In the genomic region with DNA sequence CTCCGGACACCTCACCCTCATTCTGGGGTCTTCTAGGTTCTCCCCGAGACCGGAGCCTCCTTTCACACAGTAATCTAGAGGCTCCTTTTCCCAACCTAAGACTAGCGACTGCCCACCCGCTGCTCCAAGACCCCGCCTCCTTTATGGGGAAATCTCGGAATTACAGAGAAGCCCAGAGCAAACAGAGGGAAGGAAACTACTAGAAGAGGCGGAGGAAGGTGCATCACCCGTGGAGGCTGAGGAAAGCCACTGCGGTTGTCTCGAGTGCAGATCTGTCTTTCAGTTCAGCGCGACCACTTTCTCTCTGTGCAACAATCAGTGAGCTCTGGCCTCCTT, we compare ENCODE assay signal across 8 mouse cellular contexts. TPM values are rescaled to one million over a fixed set of nuclear protein-coding genes. Genes with fewer than 3 reads are reported as not detected.
DNase-seq lines count a peak whose midpoint lies in the region; ATAC-seq and TF ChIP-seq lines count a peak whose summit lies in the region.

No protein-coding gene starts in this region.

- DNase-seq in forebrain, embryonic 11.5 days (ENCODE audit: low spot score): no peak
- DNase-seq in limb, embryonic 11.5 days (ENCODE audit: low spot score): no peak
- no peak for DNase-seq in Muller cell, postnatal 12 days (ENCODE audit: inconsistent ontology term)
- no peak for DNase-seq in thymus, postnatal 25 days
- DNase-seq in adipocyte (ENCODE audit: low spot score): no peak

- TF ChIP-seq POLR2A in myocyte (IDR thresholded peaks at IDR 0.05; ENCODE audit: insufficient read length, low read depth): no peak

- ATAC-seq in megakaryocyte, adult 5-6 weeks (ENCODE audit: poor library complexity, severe bottlenecking): no peak
- no peak; the same call in 1 of the 2 replicates for ATAC-seq in forebrain, embryonic 11.5 days (replicated peaks; ENCODE audit: low FRiP score)
- ATAC-seq in limb, embryonic 11.5 days (ENCODE audit: insufficient number of reproducible peaks, low FRiP score, low TSS enrichment, low read depth): no peak

- peaks cover 11% of the 10 kb centered on the region for H3K9me3 ChIP-seq in megakaryocyte, embryonic 14.5 days
- no peaks in the 10 kb centered on the region for H3K9me3 ChIP-seq in forebrain, embryonic 11.5 days (ENCODE audit: control insufficient read depth, low read length)
- no peaks in the 10 kb centered on the region for H3K9me3 ChIP-seq in limb, embryonic 11.5 days (ENCODE audit: control insufficient read depth, low read length)

- 9% methylated on average over 13 of the region's 13 CpGs for WGBS in forebrain, embryonic 11.5 days
- WGBS in limb, embryonic 11.5 days: 8% methylated on average over 13 of the region's 13 CpGs

- H3ac ChIP-seq in myocyte (ENCODE audit: control insufficient read depth, insufficient read length): no peak overlapping the region

- H3K36me3 ChIP-seq in megakaryocyte, embryonic 14.5 days (replicated peaks; ENCODE audit: low read length): no peaks in the 10 kb centered on the region
- H3K36me3 ChIP-seq in forebrain, embryonic 11.5 days (ENCODE audit: control insufficient read depth, insufficient read depth, low read length): no peaks in the 10 kb centered on the region
- no peaks in the 10 kb centered on the region for H3K36me3 ChIP-seq in limb, embryonic 11.5 days (ENCODE audit: control insufficient read depth, insufficient read depth, low read length)
- no peaks in the 10 kb centered on the region for H3K36me3 ChIP-seq in myocyte (ENCODE audit: control insufficient read depth, insufficient read depth)

- no peak overlapping the region for H3K27ac ChIP-seq in forebrain, embryonic 11.5 days (ENCODE audit: low read depth, low read length)
- H3K27ac ChIP-seq in limb, embryonic 11.5 days (replicated peaks; ENCODE audit: low read depth, low read length): no peak overlapping the region

- H3K9ac ChIP-seq in forebrain, embryonic 11.5 days (ENCODE audit: low read length): peak overlapping the region; percentile 60
- no peak overlapping the region for H3K9ac ChIP-seq in limb, embryonic 11.5 days (ENCODE audit: low read length)

- H3K4me3 ChIP-seq in megakaryocyte, embryonic 14.5 days (replicated peaks): peak overlapping the region; percentile 90
- peak overlapping the region; percentile 66 for H3K4me3 ChIP-seq in forebrain, embryonic 11.5 days (ENCODE audit: low read depth, low read length)
- H3K4me3 ChIP-seq in limb, embryonic 11.5 days (ENCODE audit: low read depth, low read length): peak overlapping the region; percentile 67
- H3K4me3 ChIP-seq in myocyte: peak overlapping the region; percentile 18

- peaks cover 21% of the 10 kb centered on the region for H3K4me1 ChIP-seq in megakaryocyte, embryonic 14.5 days
- peaks cover 3% of the 10 kb centered on the region for H3K4me1 ChIP-seq in forebrain, embryonic 11.5 days (replicated peaks; ENCODE audit: control insufficient read depth, insufficient read depth, low read length)
- peaks cover 10% of the 10 kb centered on the region; the same call in 1 of the 2 replicates for H3K4me1 ChIP-seq in limb, embryonic 11.5 days (ENCODE audit: control insufficient read depth, insufficient read depth, low read length)

- peaks cover 76% of the 10 kb centered on the region for H3K27me3 ChIP-seq in megakaryocyte, embryonic 14.5 days (replicated peaks)
- peaks cover 7% of the 10 kb centered on the region for H3K27me3 ChIP-seq in forebrain, embryonic 11.5 days (ENCODE audit: control insufficient read depth, insufficient read depth, low read length)
- H3K27me3 ChIP-seq in limb, embryonic 11.5 days (ENCODE audit: control insufficient read depth, insufficient read depth, low read length): 0 out of 2 replicates have a peak, but pooled peaks cover 4% of the 10 kb centered on the region
- no peaks in the 10 kb centered on the region for H3K27me3 ChIP-seq in myocyte (ENCODE audit: control insufficient read depth, insufficient read depth, insufficient read length)

- no peaks in the 10 kb centered on the region for H3K79me2 ChIP-seq in myocyte (ENCODE audit: control insufficient read depth, insufficient read depth)

- peak overlapping the region; percentile 96 for H3K4me2 ChIP-seq in forebrain, embryonic 11.5 days (ENCODE audit: low read depth, low read length, severe bottlenecking)
- peak overlapping the region; percentile 94 for H3K4me2 ChIP-seq in limb, embryonic 11.5 days (ENCODE audit: low read depth, severe bottlenecking)
- H3K4me2 ChIP-seq in myocyte (ENCODE audit: low read depth): peak overlapping the region; percentile 84

TF ChIP-seq in myocyte, 11 proteins besides CTCF, POLR2A, EP300 and RAD21:
- TF ChIP-seq TCF12 (IDR thresholded peaks at IDR 0.05; ENCODE audit: insufficient read depth, poor library complexity, severe bottlenecking) (no peak), REST (IDR thresholded peaks at IDR 0.05; ENCODE audit: insufficient read depth, insufficient read length) (no peak), MYOD1 (IDR thresholded peaks at IDR 0.05; ENCODE audit: control insufficient read depth in 1 of 3, insufficient read length in 2 of 3, low read depth in 2 of 3) (no peak), CEBPB (IDR thresholded peaks at IDR 0.05; ENCODE audit: insufficient read depth, poor library complexity, severe bottlenecking) (no peak), USF1 (IDR thresholded peaks at IDR 0.05; ENCODE audit: low read depth) (no peak), TCF3 (IDR thresholded peaks at IDR 0.05; ENCODE audit: insufficient read length, low read depth) (no peak), MAX (IDR thresholded peaks at IDR 0.05; ENCODE audit: low read depth) (no peak), E2F4 (IDR thresholded peaks at IDR 0.05; ENCODE audit: insufficient read depth) (no peak), SRF (IDR thresholded peaks at IDR 0.05; ENCODE audit: control insufficient read depth, insufficient read length, low read depth) (no peak), POLR2AphosphoS2 (IDR thresholded peaks at IDR 0.05; ENCODE audit: insufficient read length, low read depth) (no peak), MYOG (IDR thresholded peaks at IDR 0.05; ENCODE audit: control insufficient read depth in 1 of 3, insufficient read depth in 1 of 3, insufficient read length in 2 of 3, low read depth in 2 of 3) (no peak)

RNA-seq across cellular contexts. Expression of gene Peli3, which starts 0.3 kb away (rescaled TPM):
- 0.10 TPM in 1 of 2 replicates, not detected in the other for polyA plus RNA-seq in megakaryocyte, embryonic 14.5 days (2012; ENCODE audit: insufficient read depth, low replicate concordance)
- 0.49 TPM in 1 of 2 replicates, not detected in the other for total RNA-seq in megakaryocyte, adult 5-6 weeks (2015)
- total RNA-seq in megakaryocyte, adult 5-6 weeks (2017): 0.51 and 0.85 TPM in 2 replicates
- 2.1 and 2.5 TPM in 2 replicates for polyA plus RNA-seq in forebrain, embryonic 11.5 days (2014; fragmentation: Nextera tagmentation; extraction: Ambion mirVana)
- polyA plus RNA-seq in limb, embryonic 11.5 days (2014; fragmentation: Nextera tagmentation; extraction: Ambion mirVana): 1.6 and 1.9 TPM in 2 replicates
- polyA plus RNA-seq in myocyte (2012; fragmentation: generic; extraction: Trizol): 0.49 TPM

RNA-seq across cellular contexts. Expression of gene Dpp3, which starts 15.1 kb away (rescaled TPM):
- polyA plus RNA-seq in megakaryocyte, embryonic 14.5 days (2012; ENCODE audit: insufficient read depth, low replicate concordance): 67.2 and 71.4 TPM in 2 replicates
- total RNA-seq in megakaryocyte, adult 5-6 weeks (2015): 21.2 and 21.7 TPM in 2 replicates
- total RNA-seq in megakaryocyte, adult 5-6 weeks (2017): 36.1 and 44.4 TPM in 2 replicates
- 152 and 172 TPM in 2 replicates for polyA plus RNA-seq in forebrain, embryonic 11.5 days (2014; fragmentation: Nextera tagmentation; extraction: Ambion mirVana)
- 143 and 147 TPM in 2 replicates for polyA plus RNA-seq in limb, embryonic 11.5 days (2014; fragmentation: Nextera tagmentation; extraction: Ambion mirVana)
- 71.6 TPM for polyA plus RNA-seq in myocyte (2012; fragmentation: generic; extraction: Trizol)

RNA-seq across cellular contexts. Expression of gene Mrpl11, which starts 18.7 kb away (rescaled TPM):
- 7.2 and 45.3 TPM in 2 replicates for polyA plus RNA-seq in megakaryocyte, embryonic 14.5 days (2012; ENCODE audit: insufficient read depth, low replicate concordance)
- total RNA-seq in megakaryocyte, adult 5-6 weeks (2015): 13.4 and 15.9 TPM in 2 replicates
- 26.3 and 29.1 TPM in 2 replicates for total RNA-seq in megakaryocyte, adult 5-6 weeks (2017)
- polyA plus RNA-seq in forebrain, embryonic 11.5 days (2014; fragmentation: Nextera tagmentation; extraction: Ambion mirVana): 136 and 145 TPM in 2 replicates
- polyA plus RNA-seq in limb, embryonic 11.5 days (2014; fragmentation: Nextera tagmentation; extraction: Ambion mirVana): 170 and 182 TPM in 2 replicates
- polyA plus RNA-seq in myocyte (2012; fragmentation: generic; extraction: Trizol): 62.6 TPM

RNA-seq across cellular contexts. Expression of gene Bbs1, which starts 36.8 kb away (rescaled TPM):
- 0.62 TPM in 1 of 2 replicates, not detected in the other for polyA plus RNA-seq in megakaryocyte, embryonic 14.5 days (2012; ENCODE audit: insufficient read depth, low replicate concordance)
- 0.07 TPM in 1 of 2 replicates, not detected in the other for total RNA-seq in megakaryocyte, adult 5-6 weeks (2015)
- total RNA-seq in megakaryocyte, adult 5-6 weeks (2017): 0.08 and 0.37 TPM in 2 replicates
- polyA plus RNA-seq in forebrain, embryonic 11.5 days (2014; fragmentation: Nextera tagmentation; extraction: Ambion mirVana): 8.7 and 13.9 TPM in 2 replicates
- polyA plus RNA-seq in limb, embryonic 11.5 days (2014; fragmentation: Nextera tagmentation; extraction: Ambion mirVana): 4.3 and 4.9 TPM in 2 replicates
- 3.6 TPM for polyA plus RNA-seq in myocyte (2012; fragmentation: generic; extraction: Trizol)

RNA-seq across cellular contexts. Expression of gene Npas4, which starts 46.9 kb away (rescaled TPM):
- 1.1 TPM in 2 replicates for polyA plus RNA-seq in megakaryocyte, embryonic 14.5 days (2012; ENCODE audit: insufficient read depth, low replicate concordance)
- total RNA-seq in megakaryocyte, adult 5-6 weeks (2015): not detected in 2 replicates
- total RNA-seq in megakaryocyte, adult 5-6 weeks (2017): not detected in 2 replicates
- polyA plus RNA-seq in forebrain, embryonic 11.5 days (2014; fragmentation: Nextera tagmentation; extraction: Ambion mirVana): not detected in 2 replicates
- polyA plus RNA-seq in limb, embryonic 11.5 days (2014; fragmentation: Nextera tagmentation; extraction: Ambion mirVana): not detected in 2 replicates
- 0.02 TPM for polyA plus RNA-seq in myocyte (2012; fragmentation: generic; extraction: Trizol)

Comparison
In these comparisons a context has a peak if more than half of its experiments do, and no peak if none do; other contexts are left out.
1. H3K4me3 ChIP-seq: peak in every context shown above with its lines; median percentile 90 in megakaryocyte, embryonic 14.5 days; 67 in limb, embryonic 11.5 days; 66 in forebrain, embryonic 11.5 days; 18 in myocyte.